Mouse (Mus musculus) lung, adult 2 months (tissue): ENCODE data around the gene Cyp2u1.
"Not testable (repeated sequence)": the region's sequence is repeated elsewhere in the genome, so short reads cannot be mapped to it uniquely, and the experiment has no call there.

Experiments
- CTCF ChIP-seq: fragments of 200-500 bp; IDR thresholded peaks from 2 replicates; pipeline ENCODE4 v1.5.1; 2011; ENCODE audit warnings: mild to moderate bottlenecking, low read length, control low read depth; ENCODE audit not compliant: insufficient read depth
- POLR2A ChIP-seq: fragments of 200-500 bp; IDR thresholded peaks from 2 replicates; pipeline ENCODE4 v1.6.1; 2011; ENCODE audit warnings: low read depth, mild to moderate bottlenecking, control low read depth, low read length, borderline replicate concordance; ENCODE audit errors: extremely low read depth

GRCm38 (mm10) chr3:131337749-131338148, 34.7 kb upstream of the Cyp2u1 start:
- not testable (repeated sequence) for TF ChIP-seq POLR2A, CTCF
